Mouse (Mus musculus) liver, embryonic 15.5 days (tissue): ENCODE results near the gene Htr3b. TPM values are rescaled to one million over a fixed set of nuclear protein-coding genes. Genes with fewer than 3 reads are reported as not detected.

Experiments used
- ATAC-seq: fragments of 200-750 bp; cut with Nextera tagmentation; 2 replicates; pipeline ENCODE4 v1.8.0; 2017; ENCODE audit warnings: moderate number of reproducible peaks, mild to moderate bottlenecking, moderate library complexity; ENCODE audit not compliant: insufficient read depth
- H3K27ac ChIP-seq: fragments of 300-500 bp; sonication (generic); replicated peaks from 2 replicates; pipeline ENCODE4 v1.5.1; 2015; ENCODE audit warnings: mild to moderate bottlenecking, inconsistent platforms
- H3K27me3 ChIP-seq: fragments of 300-500 bp; sonication (generic); 2 replicates; pipeline ENCODE4 v1.6.1; 2015; ENCODE audit warnings: mild to moderate bottlenecking, inconsistent platforms
- H3K36me3 ChIP-seq: fragments of 300-500 bp; sonication (generic); replicated peaks from 2 replicates; pipeline ENCODE4 v1.6.1; 2015; ENCODE audit warnings: moderate library complexity, mild to moderate bottlenecking, inconsistent platforms
- H3K4me1 ChIP-seq: fragments of 300-500 bp; sonication (generic); replicated peaks from 2 replicates; pipeline ENCODE4 v1.6.1; 2015; ENCODE audit warnings: inconsistent platforms
- H3K4me2 ChIP-seq: fragments of 300-500 bp; sonication (generic); 2 replicates; pipeline ENCODE4 v1.6.1; 2015; ENCODE audit warnings: moderate library complexity, mild to moderate bottlenecking, inconsistent platforms
- H3K4me3 ChIP-seq: fragments of 300-500 bp; sonication (generic); replicated peaks from 2 replicates; pipeline ENCODE4 v1.5.1; 2015; ENCODE audit warnings: mild to moderate bottlenecking, inconsistent platforms
- H3K9ac ChIP-seq: fragments of 300-500 bp; sonication (generic); 2 replicates; pipeline ENCODE4 v1.6.1; 2015; ENCODE audit warnings: moderate library complexity, mild to moderate bottlenecking, inconsistent platforms
- H3K9me3 ChIP-seq: fragments of 300-500 bp; sonication (generic); replicated peaks from 2 replicates; pipeline ENCODE4 v1.6.1; 2016; ENCODE audit warnings: inconsistent platforms
- WGBS: fragments of 180-500 bp; shearing (Covaris S2); methylation state at CpG from one replicate; pipeline ENCODE4 v1.1.7; 2015; ENCODE audit warnings: mixed read lengths; ENCODE audit not compliant: insufficient replicate concordance; 5-methylcytosine and 5-hydroxymethylcytosine counted together
- polyA plus RNA-seq: library from polyadenylated mRNA; unstranded; fragments of >200 nt; fragmentation: Nextera tagmentation; extraction: Ambion mirVana; gene quantifications from 2 replicates; pipeline ENCODE4 v1.2.1, GENCODE M21; 2015

Htr3b gene
- not detected in 2 replicates for polyA plus RNA-seq

DNA sequence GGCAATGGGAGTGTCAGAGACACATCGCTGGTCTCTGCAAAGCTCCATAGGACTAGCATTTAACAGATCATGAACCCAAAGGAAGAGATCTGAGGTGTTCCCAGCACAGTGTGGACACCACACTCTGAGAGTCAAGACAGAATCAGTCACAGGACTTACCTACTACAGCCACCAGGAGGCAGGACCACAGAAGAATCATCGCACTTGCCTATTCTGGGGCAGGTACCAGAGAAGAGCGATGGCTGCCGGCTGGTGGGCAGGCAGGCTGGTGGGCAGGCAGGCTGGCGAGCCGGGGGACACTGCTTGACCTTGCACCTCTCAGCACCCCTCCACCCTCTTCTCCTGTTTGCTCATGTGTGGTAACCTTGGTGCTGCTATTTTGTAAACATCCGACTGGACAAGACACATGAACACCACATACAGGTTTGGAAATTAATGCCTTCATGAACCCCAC, at the start of gene Htr3b:
Htr3b (minus strand) TSS at position 404 of the 454 bp plus-strand sequence.
- ATAC-seq = no peak
- H3K4me3 ChIP-seq = no peak within 1 kb of the TSS
- H3K9me3 ChIP-seq = no peaks in the 10 kb centered on the region
- no peaks in the 10 kb centered on the region for H3K4me1 ChIP-seq
- H3K4me2 ChIP-seq = no peak within 1 kb of the TSS
- 48% methylated on average over 7 of the region's 7 CpGs for WGBS
- peaks cover 33% of the 10 kb centered on the region for H3K27me3 ChIP-seq
- no peak within 1 kb of the TSS for H3K27ac ChIP-seq
- H3K36me3 ChIP-seq = no peaks in the 10 kb centered on the region
- H3K9ac ChIP-seq = no peak within 1 kb of the TSS

DNA sequence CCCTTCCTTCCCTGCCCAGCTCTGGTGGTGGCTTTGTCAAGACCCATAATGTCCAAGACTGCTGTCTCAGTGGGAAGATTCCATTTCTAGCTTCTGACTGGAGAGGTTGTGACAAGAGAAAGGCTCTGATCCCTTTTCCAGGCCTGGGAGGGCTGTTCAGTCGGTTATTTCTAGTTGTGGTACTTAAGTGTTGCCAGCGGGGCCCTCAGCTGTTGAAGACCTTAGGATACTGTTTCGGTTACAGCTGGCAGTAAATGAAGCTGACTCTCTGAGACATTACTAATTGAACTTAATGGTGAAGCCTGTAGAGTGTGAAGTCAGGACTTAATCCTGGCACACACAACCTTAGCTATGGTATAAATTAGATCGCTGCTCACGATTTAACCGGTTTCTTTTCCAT, 34.5 kb upstream of the Htr3b start:
- 80% methylated on average over 6 of the region's 6 CpGs for WGBS
- Histone ChIP-seq H3K4me2 (no peak overlapping the region), H3K4me3 (no peak overlapping the region), H3K27ac (no peak overlapping the region), H3K9me3 (no peaks in the 10 kb centered on the region), H3K27me3 (no peaks in the 10 kb centered on the region), H3K9ac (no peak overlapping the region), H3K4me1 (no peaks in the 10 kb centered on the region), H3K36me3 (peaks cover 3% of the 10 kb centered on the region)
- ATAC-seq = no peak

DNA sequence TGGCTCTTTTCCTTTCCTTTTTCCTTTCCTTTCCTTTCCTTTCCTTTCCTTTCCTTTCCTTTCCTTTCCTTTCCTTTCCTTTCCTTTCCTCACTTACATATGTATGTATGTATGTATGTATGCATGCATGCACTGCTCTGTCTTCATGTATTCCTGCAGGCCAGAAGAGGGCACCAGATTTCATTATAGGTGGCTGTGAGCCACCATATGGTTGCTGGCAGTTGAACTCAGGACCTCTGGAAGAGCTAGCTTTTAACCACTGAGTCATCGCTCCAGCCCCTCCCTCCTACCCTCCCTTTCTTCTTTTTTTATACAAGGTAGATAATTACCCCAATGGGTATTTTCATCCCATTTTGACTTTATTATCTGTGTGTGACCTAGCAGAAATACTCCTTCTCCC, 30.9 kb upstream of the Htr3b start:
- Histone ChIP-seq H3K9ac (no peak overlapping the region), H3K27ac (no peak overlapping the region), H3K36me3 (no peaks in the 10 kb centered on the region; the same call in 1 of the 2 replicates), H3K27me3 (no peaks in the 10 kb centered on the region), H3K4me1 (no peaks in the 10 kb centered on the region), H3K9me3 (no peaks in the 10 kb centered on the region), H3K4me3 (no peak overlapping the region), H3K4me2 (no peak overlapping the region)
- no peak for ATAC-seq
- 68% methylated on average over 1 of the region's 1 CpGs for WGBS

DNA sequence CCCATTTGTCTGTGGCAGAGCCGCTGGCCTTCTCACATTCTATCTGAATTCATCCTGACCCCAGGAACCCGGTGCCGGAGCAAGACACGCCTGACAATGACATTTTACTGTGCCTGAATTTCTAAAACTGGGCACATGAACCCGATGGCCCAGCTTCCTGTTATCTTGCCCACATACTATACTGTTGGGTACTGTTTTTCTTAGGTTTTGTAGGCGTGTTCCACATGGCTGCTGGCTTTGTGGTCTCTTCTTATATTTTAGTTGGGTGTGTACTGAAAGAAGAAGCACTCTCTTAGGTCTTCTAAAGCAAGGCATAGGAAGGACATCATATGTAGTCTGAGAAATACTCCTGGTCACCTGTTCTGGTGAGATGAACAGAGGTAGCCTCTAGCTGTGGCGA, 30.0 kb upstream of the Htr3b start:
- ATAC-seq = no peak
- WGBS = 69% methylated on average over 7 of the region's 7 CpGs
- Histone ChIP-seq H3K4me3 (no peak overlapping the region), H3K4me2 (no peak overlapping the region), H3K36me3 (no peaks in the 10 kb centered on the region), H3K9me3 (no peaks in the 10 kb centered on the region), H3K4me1 (no peaks in the 10 kb centered on the region), H3K27ac (no peak overlapping the region), H3K9ac (no peak overlapping the region), H3K27me3 (no peaks in the 10 kb centered on the region)

DNA sequence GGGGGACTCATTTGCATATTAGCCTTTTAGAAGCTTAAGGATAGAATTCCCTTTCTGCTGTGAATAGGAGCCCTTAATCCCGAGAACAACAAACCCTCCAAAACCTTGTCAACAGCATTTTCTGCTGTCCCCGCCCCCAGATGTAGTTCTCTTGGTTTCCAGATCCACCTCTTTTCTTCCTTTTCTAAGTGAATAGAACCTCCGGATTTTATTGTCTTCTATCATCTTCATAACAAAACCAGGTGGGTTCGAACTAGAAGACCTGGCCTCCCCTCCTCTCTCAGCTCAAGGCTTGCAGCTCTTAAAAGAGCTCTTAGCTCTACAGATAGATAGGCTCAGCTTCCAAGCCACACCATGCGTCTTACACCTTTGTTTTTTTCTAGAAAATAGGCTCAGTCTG, 26.9 kb upstream of the Htr3b start:
- 60% methylated on average over 5 of the region's 5 CpGs for WGBS
- Histone ChIP-seq H3K27me3 (no peaks in the 10 kb centered on the region), H3K4me3 (no peak overlapping the region), H3K9ac (no peak overlapping the region), H3K36me3 (no peaks in the 10 kb centered on the region), H3K4me2 (no peak overlapping the region), H3K27ac (no peak overlapping the region), H3K9me3 (no peaks in the 10 kb centered on the region), H3K4me1 (peaks cover 17% of the 10 kb centered on the region)
- ATAC-seq = no peak

DNA sequence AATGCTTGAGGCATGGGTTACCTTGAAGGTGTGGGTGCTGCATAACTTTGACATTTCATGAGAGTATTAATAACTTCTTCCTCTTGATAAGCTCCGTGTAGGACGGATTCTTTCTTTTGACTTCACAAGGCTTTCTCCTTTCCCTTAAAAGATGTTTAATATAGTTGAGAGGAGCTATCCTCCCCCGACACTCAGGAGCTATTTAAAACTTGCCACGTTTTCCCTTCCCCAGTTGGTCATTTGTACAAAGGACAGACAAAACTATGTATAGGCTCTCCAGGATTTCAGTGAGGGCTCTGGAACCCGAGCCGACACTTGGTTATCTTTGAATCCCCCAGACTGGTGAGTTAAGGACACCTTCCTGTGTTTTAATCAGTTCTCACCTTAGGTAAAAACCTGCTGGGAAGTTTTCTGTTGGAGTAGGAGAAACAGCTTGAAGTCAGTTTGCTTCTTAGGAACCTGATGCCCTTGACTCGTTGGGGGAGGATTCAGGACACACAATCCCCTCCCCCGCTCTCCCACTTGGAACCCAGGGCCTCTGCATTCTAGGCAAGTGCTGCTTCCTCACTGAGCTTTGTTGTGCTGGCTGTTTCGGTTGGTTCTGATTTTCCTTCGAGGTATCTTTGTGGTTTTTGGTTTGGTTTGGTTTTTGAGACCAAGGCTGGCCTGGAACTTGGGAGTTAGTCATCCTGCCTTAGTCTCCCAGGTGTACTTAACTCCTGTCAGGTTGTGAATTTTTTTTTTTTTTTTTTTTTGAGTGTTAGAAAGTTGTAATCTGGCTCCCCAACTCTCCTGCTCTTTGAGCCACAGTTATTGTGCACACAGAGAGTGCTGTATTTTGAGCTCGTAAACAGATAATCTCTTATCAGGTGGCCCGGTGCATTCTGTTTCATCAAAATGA, 22.7 kb upstream of the Htr3b start:
- Histone ChIP-seq H3K9ac (no peak overlapping the region), H3K9me3 (no peaks in the 10 kb centered on the region), H3K27me3 (no peaks in the 10 kb centered on the region), H3K4me2 (peak overlapping the region; percentile 99; the same call in 1 of the 2 replicates), H3K4me3 (no peak overlapping the region), H3K4me1 (peaks cover 44% of the 10 kb centered on the region), H3K36me3 (no peaks in the 10 kb centered on the region), H3K27ac (no peak overlapping the region)
- ATAC-seq = no peak
- WGBS = 25% methylated on average over 12 of the region's 12 CpGs

DNA sequence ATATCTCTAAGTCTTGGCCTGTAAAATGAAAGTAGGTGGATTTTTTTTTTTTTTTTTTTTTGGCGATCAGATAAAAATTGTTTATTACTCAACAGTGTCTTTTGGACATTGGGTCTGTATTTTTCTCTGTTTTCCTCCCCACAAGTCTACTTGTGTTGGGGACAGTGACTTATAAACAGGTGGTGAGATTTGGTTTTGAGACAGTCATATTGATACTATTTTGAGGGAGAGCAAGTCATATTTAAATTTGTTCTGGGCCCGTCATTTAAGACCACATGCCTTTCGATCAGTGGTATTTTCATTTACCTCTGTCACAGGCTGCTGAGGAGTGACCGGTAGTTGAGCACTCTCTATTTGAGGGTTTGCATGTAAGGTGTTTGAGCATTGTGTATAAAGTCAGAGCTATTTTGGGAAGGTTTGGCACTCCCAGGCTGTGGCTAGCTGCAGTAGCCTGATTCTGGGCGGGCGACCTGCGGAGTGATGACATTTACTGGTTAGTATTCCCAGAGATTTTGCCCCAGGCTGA, 21.9 kb upstream of the Htr3b start:
- no peak for ATAC-seq
- Histone ChIP-seq H3K9me3 (no peaks in the 10 kb centered on the region), H3K36me3 (no peaks in the 10 kb centered on the region), H3K4me1 (peaks cover 44% of the 10 kb centered on the region), H3K27ac (no peak overlapping the region), H3K4me3 (no peak overlapping the region), H3K4me2 (peak overlapping the region; percentile 99), H3K27me3 (no peaks in the 10 kb centered on the region), H3K9ac (no peak overlapping the region)
- 30% methylated on average over 7 of the region's 7 CpGs for WGBS

DNA sequence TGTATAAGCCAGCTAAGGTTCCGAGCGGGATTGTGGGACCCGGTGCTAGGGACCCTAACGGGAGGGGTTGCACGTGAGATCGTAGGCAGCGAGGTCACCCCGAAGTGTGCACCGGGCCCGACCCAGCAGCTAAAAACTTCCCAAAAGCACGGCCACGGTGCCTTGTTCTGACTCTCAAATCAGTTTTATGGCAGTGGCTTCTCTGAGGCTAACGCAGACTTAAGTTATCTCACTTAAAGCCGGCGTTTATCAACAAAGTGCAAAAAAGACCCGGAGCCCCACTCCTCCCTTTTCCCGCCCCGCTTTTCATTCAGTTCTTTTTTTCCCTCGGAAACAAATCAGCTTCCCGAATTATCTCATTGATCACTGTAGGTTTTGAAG, 20.9 kb upstream of the Htr3b start:
- H3K4me3 ChIP-seq = peak overlapping the region; percentile 77
- peak overlapping the region; percentile 69 for H3K9ac ChIP-seq
- H3K4me2 ChIP-seq = peak overlapping the region; percentile 99
- peaks cover 49% of the 10 kb centered on the region for H3K4me1 ChIP-seq
- ATAC-seq = no peak
- H3K27ac ChIP-seq = peak overlapping the region; percentile 70
- H3K36me3 ChIP-seq = no peaks in the 10 kb centered on the region
- under 1% methylated on average over 20 of the region's 20 CpGs for WGBS
- H3K9me3 ChIP-seq = no peaks in the 10 kb centered on the region
- no peaks in the 10 kb centered on the region for H3K27me3 ChIP-seq

DNA sequence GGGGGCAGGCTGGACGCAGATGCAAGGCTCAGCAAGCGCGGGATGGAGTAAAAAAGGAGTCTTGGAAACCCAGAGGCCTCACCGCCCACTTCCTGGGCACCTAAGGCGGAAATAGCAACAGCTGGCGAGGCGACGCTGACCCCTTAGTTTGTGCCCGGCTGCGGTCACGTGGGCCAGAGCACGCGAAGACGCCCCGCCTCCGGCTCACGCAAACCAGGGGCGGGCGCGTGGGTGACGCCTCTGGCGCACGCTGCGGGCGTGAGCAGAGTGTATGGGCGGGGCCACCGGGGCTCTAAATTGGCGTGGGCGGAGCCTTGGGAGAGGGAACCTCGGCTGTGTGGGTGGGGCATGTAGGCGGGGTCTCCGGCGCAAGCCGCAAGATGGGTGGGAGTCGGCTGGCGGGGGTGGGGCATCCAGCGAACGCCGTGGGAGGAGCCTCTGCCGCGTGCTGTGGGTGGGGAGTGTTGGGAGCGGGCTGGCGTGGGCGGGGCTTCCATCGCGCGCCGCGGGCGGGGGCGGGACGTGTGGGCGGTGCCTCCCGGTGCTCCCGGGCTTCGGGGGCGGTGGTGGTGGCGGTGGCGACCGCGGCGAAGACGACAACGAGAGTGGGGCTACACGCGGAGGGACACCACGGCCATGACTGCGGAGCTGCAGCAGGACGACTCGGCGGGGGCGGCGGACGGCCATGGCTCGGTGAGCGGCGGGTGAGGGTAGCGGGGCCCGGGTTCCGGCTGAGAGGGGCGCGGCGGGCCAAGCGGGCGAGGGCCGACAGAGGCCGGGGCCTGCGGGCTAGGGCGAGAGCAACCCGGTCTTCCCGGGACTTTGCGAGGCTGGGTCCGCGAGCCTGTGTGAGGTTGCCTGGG, 20.3 kb upstream of the Htr3b start, which contains the start of gene Usp28:
Usp28 (plus strand) TSS at position 531 of the 863 bp plus-strand sequence.
- under 1% methylated on average over 89 of the region's 94 CpGs for WGBS
- H3K27ac ChIP-seq = peak within 1 kb of the TSS; percentile 82
- ATAC-seq = peak; percentile 90
- peak within 1 kb of the TSS; percentile 77 for H3K4me3 ChIP-seq
- peak within 1 kb of the TSS; percentile 99 for H3K4me2 ChIP-seq
- peaks cover 54% of the 10 kb centered on the region for H3K4me1 ChIP-seq
- H3K9me3 ChIP-seq = no peaks in the 10 kb centered on the region
- H3K36me3 ChIP-seq = no peaks in the 10 kb centered on the region
- H3K9ac ChIP-seq = peak within 1 kb of the TSS; percentile 69
- H3K27me3 ChIP-seq = no peaks in the 10 kb centered on the region

DNA sequence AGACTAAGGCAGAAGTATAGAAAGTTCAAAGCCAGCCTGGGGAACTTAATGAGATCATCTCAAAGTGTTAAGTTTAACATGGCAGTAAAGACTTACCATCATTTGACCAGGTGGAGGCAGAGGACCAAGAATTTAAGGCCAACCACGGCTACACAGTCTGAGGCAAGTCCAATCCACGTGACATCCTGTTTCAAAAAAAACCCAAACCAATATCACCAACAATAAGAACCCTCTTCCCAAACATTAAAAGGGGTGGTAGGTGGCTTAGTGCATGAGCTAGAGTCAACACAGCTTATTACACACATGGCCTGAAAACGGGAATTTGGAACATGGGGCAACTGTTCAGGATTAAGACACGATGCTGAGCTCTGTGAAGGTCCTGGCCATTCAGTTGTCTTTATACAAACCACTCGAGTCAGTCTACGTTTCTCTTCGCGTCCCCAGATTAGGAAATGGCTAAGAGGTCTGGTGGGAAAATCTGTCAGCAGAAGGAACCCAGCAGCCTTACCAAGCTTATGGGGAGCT, 19.6 kb upstream of the Htr3b start:
- Histone ChIP-seq H3K4me3 (peak overlapping the region; percentile 77), H3K9me3 (no peaks in the 10 kb centered on the region), H3K4me1 (peaks cover 56% of the 10 kb centered on the region), H3K9ac (peak overlapping the region; percentile 62), H3K36me3 (no peaks in the 10 kb centered on the region), H3K27ac (peak overlapping the region; percentile 82), H3K27me3 (no peaks in the 10 kb centered on the region), H3K4me2 (peak overlapping the region; percentile 99)
- 0 out of 2 replicates have a peak, but pooled peaks have one; percentile 2 for ATAC-seq
- 16% methylated on average over 8 of the region's 8 CpGs for WGBS
